Mouse (Mus musculus) gastrocnemius, postnatal 25 days (tissue): Measurements from ENCODE around the gene Rimbp2. TPM values are rescaled to one million over a fixed set of nuclear protein-coding genes. Genes with fewer than 3 reads are reported as not detected.

ENCODE experiments used
- DNase-seq: peaks from one replicate; pipeline ENCODE4 v3.0.0; 2022
- total RNA-seq, 2 experiments: library from RNA; stranded (reverse); gene quantifications; 1 replicate in 1 of 2; 2 replicates in 1 of 2; pipeline ENCODE4 v1.2.3; 2021

The Rimbp2 gene
- total RNA-seq, 2 experiments from 2014 or later: not detected

DNA sequence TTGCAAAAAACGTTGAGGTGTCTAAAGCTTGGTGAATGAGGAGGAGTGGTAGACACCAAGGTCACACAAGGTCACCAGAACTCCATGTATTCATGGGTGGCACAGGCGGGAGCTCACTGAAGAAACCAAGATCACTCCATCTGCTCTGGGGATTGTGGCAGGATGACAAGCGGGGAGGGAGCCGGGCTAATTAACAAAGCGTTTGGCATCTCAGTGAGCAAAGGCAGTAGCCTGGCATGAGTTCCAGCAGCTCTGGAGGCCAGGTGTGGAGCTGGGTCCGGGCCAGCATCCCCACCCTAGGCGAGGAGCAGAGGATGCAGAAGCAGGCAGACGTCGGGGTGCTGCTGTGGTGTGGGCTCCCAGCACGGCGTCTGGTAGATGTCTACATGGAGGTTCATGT is 108.3 kb downstream of the Rimbp2 start:
- DNase-seq: no peak

DNA sequence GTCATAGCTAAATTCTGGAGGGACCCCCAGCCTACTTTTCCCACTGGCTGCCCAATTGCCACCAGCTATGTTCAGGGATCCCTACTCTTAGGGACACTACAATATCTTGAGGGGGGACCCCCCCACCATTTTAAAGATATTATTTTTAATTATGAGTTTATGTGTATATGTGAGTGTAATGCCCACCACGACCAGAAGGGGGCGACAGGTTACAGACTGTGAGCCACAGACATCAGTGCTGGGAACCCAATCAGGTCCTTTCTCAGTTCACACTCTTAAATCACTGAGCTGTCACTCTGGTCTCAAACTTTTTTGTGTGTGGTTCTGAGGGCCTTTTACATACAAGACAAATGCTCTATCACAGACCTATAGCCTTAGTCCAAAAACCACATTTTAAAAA is 109.3 kb downstream of the Rimbp2 start:
- no peak for DNase-seq

DNA sequence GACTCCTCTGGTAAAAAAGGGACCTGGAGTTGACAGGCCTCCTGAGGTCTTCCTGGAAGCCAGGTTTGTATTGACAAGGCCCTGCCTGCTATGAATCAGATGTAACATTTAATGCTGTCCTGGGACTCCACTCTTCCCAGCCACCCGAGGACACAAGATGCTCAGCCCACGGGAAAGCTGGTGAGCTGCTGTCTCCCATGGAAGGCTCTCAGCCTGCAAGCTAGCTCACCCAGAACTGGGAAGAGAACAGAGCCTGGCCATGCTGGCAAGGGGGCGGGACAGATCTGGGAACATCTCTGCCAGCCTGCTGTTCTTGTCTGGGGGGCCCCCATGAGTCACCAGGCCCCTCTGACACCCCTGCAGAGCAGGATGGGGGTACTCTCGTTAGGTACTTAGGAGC is 111.7 kb downstream of the Rimbp2 start:
- no peak for DNase-seq

DNA sequence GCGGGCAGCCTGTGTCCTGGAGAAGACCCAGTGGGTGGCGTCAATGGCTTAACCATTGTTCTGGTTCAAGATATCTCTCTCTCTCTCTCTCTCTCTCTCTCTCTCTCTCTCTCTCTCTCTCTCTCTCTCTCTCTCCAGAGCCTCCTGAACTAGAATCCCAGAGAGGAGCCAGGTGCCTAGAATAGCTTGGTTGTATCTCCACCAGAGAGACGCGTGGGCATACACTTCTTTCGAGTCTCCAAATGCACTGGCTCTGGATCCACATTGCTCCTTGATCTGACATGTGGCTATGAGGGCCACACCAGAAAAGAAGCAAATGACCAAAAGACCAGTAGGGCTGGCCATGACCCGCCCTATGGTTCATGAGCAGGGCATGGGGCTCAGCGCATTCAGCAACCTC is 116.2 kb downstream of the Rimbp2 start:
- no peak for DNase-seq

DNA sequence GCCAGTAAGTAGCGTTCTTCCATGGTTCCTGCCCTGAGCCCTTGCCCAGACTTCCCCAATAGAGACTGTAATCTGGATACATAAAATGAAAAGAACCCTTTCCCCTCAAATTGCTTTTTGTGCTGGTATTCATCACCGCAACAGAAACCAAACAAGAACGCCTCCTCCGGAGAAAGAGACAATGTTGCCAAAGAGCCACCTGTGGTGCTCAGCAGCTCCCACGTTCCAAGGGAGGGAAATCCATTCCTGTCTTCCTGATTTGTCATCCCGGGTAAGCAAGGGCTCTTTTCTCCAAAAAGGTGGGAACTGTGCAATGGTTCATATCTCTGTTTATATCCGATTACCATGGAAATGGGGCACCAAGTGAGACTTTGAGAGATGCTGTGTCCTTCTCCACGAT is 119.2 kb downstream of the Rimbp2 start:
- DNase-seq: no peak

DNA sequence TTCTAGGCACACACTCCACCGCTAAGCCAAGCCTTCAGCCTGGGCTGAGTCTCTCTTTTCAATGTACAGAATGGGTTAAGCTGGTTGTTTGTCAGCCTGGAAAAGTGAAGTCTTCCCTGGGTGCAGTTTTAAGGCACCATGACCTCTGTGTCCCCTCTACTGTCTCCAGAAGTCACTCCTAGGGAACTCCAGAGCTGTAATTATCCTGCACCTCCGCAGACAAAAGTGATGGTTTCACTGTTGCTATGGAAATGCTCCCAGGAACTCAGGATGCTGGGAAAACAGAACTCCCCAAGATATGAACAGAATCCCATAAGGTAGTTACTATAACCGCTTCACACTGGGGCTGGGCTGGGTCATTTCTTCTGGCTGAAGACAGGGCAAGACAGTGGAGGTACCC is 130.4 kb downstream of the Rimbp2 start:
- DNase-seq: no peak

DNA sequence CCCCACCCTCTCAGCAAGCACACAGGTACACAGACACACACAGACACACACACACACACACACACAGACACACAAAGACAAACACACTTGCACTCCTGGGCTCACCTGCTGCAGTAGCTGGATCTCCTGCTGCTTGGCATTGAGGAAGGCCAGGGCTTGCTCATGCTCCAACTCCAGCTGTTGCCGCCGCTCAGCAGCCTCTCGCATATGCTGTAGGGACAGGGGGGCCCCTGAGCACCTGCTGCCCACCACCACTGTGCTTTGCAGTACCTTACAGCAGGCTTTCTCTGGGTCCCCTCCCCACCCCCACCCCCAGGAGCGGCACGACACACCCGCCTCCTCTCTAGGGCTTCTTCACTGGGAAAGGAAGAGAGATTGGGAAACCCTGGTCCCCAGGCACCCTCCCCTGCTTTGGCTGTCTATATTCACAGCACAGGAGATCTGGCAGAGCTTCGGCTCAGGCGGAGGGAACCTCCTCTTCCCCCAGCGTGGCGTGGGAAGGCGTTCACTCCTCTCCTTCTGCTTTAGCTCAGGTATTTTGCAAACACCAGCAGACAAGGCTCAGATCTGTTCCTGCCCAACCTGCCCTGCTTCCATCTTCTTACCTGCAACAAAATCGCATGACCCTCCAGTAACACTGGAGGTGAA is 133.5 kb downstream of the Rimbp2 start:
- DNase-seq: no peak

DNA sequence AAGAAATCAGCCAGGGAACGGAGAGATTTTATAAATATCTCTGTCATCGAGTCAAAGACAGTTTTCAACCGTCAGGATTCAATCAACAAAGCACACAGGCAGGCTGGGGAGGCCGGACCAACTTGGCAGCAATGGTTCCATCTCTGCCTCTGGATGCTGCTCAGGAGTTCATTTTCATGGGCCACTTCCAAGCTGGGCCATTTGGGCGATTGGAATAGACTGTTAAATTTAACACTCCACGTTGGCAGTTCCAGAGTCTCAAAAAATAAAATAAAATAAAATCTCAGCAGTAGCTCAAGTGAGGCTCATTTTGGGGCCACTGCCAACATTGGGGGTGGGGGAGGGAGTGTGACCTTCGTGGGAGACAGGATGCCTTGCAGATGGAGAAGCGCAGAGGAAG is 137.7 kb downstream of the Rimbp2 start:
- DNase-seq: no peak

DNA sequence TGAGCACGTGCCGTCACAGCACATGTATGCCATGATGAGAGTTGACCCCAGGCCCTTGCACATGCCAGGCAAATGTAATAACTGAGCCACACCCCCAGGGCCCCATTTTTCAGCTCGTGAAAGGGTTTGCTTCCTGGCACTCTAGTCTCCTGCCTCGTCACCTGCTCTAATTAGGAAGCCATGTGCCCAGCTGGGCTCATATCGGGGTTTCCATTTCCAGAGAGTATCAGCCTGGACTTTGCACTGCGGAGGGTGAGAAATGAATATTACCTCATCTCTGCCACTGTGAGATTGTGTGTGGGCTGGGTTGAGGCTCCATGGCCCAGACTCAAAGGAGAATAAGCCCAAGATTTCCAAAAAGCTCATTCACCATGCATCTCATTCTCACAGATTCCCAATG is 138.2 kb downstream of the Rimbp2 start:
- DNase-seq: no peak

DNA sequence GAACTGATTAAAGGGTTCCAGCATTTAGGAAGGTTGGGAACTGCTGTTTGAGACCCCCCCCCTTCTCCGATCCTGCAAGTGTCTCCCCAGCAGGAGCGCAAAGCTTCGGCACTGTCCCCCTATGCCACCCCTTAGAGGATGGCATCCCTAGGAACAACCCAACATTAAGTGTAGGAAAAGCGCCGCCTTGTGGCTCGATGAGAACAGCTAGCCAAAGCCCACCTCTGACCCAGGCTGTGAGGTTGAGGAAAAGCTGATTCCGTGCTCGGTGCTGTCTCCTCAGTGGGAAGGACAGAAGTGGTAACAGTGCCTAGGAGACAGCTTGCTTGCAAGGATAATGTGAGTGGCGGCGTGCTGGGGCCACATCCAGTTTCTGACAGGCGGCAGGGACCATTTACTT is 140.2 kb downstream of the Rimbp2 start:
- no peak for DNase-seq

DNA sequence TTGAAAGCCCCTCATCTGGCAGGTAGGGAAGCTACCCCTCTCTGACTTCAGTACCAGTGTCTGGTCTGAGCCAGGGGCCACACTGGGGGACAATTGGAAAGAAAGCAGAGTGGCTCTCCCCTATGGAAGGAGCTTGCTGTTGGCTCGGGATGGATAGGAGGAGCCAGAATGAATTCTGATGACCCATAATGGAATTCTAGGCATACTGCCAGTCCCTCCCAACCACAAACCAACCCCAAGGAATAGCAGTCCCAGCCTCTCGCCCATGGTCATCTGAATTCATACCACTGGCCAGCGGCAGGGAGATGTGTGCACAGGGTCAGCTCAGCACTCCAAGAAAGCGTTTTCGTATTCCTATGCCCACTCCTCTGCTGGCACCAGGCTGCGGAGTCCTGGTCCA is 141.9 kb downstream of the Rimbp2 start:
- no peak for DNase-seq

DNA sequence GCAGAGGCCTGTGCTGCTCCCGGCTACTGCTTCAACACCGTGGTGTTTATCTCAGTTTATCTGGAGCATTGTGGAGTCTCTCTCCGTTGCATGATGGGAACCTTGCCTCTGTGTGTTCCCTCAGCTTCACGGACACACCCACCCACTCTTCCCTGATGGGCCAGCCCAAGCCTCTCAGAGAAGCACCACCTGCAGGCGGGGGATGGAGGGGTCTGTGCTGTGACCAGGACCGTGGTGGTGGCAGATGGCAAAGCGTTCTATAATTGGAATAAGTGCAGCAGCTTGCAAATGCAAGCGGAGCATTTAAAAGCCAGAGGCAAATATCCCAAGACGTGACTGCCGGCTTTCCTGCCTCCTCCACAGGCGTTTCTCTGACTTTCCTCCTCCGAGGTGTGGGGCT is 143.3 kb downstream of the Rimbp2 start:
- DNase-seq: no peak

DNA sequence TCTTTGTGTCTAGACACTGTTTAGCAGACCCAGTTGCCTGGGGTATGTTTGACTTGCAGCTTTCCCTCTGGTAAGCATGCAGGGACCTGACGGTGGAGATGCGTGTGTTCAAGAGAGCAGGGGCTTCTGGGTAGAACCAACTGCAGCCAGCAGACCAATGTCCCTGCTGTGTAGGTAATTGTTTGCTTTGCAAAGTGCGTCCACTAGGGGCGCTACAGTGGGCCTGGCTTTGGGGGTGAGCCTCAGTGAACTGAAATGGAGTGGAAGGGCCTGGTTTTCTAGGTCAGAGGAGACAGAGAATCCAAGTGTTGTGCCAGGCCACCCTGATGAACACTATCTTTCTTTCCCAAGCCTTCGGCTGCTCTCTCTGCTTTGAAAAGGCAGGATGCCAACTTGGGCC is 143.9 kb downstream of the Rimbp2 start:
- DNase-seq: no peak

DNA sequence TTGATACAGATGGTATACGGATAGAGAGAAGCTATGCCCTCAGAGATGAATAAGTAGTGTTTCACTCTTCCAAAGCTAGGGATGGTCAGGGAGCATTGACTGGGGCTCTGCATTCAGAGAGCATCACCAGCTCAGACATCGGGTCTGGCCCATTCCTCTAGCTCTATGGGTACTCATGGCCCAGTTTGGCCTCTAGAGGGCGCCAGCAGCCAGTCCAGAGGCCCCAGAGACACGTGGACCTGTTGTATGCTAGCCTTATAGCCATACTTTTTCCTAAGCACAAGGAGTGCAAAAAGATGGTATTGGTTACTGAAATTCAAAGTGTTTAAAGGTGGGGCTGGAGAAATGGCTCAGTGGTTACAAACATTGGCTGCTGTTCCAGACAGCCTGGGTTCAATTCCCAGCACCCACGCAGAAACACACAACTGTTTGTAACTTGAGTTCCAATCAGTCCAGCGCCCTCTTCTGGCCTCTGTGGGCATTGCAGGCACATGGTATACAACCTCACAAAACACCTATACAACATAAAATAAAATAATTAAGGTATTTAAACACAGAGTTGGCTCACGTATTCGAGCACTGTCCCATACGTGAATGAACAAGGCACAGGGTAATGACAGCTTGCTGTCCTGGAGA is 144.6 kb downstream of the Rimbp2 start:
- DNase-seq: no peak

DNA sequence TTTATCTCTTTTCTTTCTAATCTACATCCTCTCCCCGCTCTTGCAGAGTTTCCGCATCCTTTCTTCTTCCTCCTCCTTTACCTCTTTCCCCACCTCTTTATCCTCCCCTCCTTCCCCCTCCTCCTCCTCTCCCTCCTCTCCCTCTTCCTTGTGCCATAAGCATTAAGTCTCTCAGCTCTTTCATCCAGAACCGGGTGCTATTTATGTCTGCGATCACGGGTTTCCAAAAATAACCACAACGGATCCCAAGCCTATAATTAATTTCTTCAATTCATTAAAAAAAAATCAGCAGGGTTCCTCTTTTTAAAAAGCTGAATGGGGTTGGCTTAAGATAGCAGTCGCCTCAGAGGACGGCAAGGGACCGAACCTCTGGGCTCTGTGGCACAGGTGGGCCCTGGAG is 145.9 kb downstream of the Rimbp2 start:
- DNase-seq: no peak

DNA sequence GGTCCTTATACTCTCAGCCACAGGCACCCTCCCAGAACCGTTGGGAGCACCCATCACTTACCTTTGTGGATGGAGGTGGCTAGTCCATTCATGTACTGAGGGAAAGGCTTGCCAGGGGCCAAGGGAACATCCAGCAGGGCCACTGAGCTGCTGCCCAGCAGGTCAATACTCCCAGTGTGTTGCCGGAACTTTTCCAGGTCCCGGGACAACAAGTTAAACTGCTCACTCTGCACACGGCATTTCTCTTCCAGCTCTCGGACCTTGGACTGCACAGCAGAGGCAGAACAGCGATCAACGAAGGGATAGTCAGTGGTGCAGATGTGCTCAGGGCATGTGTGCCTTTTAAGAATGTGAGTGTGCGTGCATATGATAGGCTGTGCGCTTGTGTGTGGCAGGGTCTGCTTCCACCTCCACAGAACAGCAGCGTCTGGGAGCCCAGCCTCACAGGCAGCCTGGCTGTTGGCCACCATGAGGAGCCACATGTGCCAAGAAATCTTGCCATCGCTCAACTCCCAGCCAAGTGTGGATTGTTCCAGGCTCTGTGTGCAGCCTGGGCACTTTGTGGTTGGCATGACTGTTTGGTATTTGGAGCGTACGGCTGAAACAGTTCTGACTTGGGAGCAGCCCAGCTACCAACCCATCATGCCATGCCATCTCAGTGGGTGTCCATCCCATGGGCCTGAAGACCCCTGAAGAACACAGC is 146.8 kb downstream of the Rimbp2 start:
- DNase-seq: peak; percentile 16

DNA sequence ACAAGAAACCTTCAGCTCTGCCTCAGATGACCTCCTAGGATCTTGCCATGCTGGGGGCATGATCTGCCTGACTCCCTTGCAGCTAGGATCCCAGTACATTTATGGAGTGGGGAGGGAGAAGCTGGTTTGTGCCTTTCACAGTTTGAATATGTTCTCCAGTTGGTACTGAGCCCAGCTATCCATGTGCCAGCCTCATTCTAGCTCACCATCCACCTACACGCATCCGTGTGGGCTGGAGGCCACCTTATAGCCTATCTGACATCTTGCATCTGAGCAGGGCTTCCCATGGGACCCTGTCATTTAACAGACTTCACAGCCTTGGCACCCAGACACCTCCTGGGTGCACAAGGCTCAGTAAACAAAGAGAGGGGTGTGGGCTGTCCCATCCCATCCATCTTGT is 148.2 kb downstream of the Rimbp2 start:
- no peak for DNase-seq

DNA sequence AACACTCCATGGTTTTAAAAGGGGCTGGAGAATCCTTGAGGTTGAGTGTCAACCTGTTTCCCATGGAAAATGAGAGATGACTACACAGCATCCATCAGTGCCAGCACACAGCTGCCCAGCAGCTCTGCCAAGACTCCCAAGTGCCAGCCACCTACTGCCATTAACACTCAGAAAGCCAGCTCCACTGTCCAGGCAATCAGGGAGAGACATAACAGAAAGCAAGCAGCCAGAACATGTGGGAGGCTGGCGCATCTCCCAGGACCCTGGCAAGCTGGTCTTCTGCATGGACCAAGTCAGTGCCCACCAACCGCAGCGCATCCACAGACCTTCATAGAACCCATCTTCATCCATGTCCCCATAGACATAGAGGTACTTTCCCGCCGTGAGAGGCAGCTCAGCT is 152.7 kb downstream of the Rimbp2 start:
- DNase-seq: no peak

DNA sequence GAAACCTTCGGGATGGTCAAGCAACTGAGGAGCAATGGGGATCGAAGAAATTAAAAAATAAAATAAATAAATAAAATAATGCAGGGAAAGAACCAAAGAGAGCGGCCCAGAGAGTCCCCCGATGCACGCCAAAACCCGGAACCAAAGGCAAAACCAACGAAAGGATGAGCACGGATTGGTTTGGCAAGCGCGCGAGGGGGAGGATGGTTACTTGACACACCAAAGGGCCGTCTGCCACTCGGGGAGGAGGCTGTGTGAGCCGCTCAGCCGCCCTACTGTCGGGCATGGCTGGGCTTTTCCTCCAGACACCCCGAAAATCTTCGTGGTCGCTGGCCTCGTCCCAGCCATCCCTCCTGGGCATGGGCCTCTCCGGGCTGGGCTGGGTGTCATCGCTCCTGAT is 171.7 kb downstream of the Rimbp2 start:
- DNase-seq: no peak

DNA sequence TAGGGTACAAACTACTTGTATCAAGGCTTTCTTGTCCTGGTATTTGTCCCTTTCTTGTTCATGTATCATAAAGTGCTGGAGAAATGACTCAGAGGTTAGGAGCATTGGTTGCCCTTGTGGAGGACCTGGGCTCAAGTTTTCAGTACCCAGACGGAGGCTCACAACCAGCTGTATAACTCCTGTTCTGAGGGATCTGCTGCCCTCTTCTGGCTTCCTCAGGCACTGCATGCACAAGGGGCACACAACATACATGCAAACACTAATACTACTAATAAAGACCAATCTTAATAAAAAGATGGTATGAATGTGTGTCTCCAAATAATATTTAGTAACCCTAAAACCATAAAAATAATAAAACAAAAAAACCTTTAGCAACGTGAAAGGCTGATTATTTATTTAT is 176.9 kb downstream of the Rimbp2 start:
- no peak for DNase-seq

DNA sequence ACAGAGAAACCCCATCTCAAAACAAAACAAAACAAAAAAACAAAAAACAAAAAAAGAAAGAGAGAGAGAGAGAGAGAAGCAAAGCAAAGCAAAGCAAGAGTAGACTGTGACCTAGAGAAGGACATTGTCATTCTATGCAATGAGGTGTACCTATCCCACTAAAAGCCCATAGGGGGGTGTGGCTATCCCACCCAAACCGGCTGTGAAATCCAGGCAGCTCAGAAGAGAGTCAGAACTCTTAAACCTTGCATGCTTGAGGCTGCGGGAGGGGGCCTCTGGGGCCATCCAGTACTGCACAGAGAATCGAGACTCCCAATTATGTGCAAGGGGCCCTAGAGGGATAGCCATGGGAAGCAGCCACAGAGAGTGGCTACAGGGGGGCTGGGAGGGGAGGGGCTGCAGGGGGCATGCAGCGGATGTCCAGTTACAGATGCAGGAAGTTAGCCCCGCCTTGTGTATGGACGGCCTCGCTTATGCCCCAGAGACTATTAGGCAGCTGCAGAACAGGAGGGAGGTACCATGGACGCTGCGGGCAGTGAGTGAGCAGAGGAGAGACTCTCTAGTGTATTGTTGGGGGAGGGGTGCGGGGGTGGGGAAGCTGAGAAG is 184.2 kb downstream of the Rimbp2 start:
- no peak for DNase-seq

DNA sequence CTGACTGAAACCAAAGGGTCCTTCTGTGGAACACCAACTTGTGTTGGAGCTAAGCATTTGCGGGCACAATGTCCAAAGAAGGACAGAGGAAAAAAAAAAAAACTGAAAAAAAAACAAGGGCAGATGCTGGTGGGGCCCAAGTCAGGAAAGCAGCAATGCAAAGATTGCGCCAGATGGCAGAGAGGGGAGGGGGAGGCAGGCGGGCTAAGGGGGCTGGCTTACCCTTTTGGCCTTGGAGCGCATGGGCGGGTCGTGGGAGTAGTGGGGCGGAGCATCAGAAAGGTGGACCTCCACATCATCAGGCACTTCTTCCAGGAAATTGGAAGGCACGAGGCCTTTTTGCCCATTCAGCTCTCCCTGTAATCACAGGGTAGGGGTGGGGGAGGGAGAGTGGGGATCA is 192.2 kb downstream of the Rimbp2 start:
- no peak for DNase-seq

DNA sequence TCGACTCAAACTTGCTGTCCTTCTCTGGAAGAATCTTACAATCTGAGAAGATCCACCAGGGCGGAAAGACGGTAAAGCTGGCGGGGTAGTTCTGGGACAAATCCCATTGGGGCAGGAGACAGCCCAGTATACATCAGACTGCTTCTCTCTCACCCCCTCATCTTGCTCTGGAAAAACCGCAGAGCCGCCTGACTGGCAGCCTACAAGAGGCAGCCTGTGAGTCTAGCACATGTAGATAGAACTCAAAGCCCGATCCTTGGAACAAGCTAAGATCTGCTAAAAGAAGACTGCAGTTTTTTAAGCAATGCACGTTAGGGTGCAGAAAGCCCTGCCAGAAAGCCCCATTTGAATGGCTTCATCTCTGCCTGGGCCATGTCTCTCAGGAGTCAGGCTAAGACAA is 207.0 kb downstream of the Rimbp2 start:
- no peak for DNase-seq

DNA sequence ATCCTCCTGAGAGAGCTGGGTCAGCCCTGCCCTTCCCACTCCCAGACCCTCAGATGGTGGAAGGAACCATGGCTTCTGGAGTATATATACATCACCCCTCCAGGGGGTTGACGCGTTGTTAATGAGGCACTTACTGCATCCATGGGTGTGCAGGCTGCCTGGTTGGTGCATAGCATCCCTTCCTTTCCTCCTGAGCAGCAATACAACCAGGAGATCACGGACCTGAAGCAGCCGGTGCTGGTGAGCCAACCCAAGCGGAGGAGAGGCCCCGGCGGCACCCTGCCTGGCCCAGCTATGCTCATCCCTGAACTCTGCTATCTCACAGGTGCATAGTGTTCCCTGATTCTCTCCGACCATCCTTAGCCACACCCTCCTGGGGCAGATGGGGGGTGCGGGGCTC is 208.1 kb downstream of the Rimbp2 start:
- no peak for DNase-seq
